Mouse (Mus musculus): Measurements from ENCODE around the gene Gm47841. TPM values are rescaled to one million over a fixed set of nuclear protein-coding genes. Genes with fewer than 3 reads are reported as not detected.

Gene Gm47841
- total RNA-seq, 2 experiments from 2014 or later, result not detected

GRCm38 (mm10) chr15:101046527-101047193 is 537 bp downstream of the Gm47841 start:
- no peak for ATAC-seq (replicated peaks; ENCODE audit: low FRiP score, poor library complexity, severe bottlenecking)

GRCm38 (mm10) chr15:101046039-101046526 is 1.1 kb downstream of the Gm47841 start:
- no peak for ATAC-seq (replicated peaks; ENCODE audit: low FRiP score, poor library complexity, severe bottlenecking)

- ATAC-seq (replicated peaks; ENCODE audit: low FRiP score, poor library complexity, severe bottlenecking), result no peak
These were observed 2.7 kb downstream of the Gm47841 start for GRCm38 (mm10) chr15:101044531-101044930.

DNA sequence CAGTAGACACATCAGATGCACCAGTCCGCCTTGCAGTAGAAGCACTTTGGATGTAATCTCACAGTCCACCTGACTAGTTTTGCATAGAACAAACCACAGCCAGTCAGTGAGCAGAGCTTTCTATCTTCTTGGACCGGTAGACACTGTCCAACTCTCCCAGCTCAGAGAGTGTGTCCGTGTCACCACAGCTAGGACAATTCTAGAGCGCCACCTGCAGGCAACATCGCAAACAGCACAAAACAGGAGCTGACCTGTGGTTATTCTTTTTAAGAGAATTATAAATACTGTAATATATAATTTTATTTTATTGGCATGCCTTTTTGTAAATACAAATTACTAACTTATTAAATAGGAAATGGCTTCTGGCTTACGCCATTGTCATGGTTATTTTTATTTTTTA is 4.6 kb downstream of the Gm47841 start:
- ATAC-seq (replicated peaks; ENCODE audit: low FRiP score, poor library complexity, severe bottlenecking), result no peak

- ATAC-seq (replicated peaks; ENCODE audit: low FRiP score, poor library complexity, severe bottlenecking), result no peak
These were observed 5.2 kb downstream of the Gm47841 start for GRCm38 (mm10) chr15:101041966-101042365.

GRCm38 (mm10) chr15:101039651-101040050 is 7.5 kb downstream of the Gm47841 start:
- ATAC-seq (replicated peaks; ENCODE audit: low FRiP score, poor library complexity, severe bottlenecking), result no peak

DNA sequence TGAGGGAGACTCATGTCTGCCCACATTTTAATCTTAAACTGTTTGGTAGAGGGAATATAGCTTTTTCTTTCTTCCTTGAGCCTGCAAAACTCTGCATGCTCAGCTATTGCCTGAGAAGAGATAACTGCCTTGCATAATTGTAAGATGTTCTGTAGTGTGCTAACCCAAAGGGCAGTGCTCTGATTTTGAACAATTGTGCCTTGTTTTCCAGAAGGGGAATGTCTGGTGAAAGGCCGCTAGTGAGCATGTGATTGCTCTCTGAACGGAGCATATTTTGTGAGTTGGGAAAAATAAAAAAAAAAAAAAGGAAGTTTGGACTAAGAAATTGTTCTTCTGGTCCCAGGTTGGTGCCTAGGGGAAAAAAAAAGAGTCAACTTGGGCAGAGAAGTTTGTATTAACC is 18.2 kb downstream of the Gm47841 start:
- no peak for ATAC-seq (replicated peaks; ENCODE audit: low FRiP score, poor library complexity, severe bottlenecking)

GRCm38 (mm10) chr15:101011352-101011751 is 35.8 kb downstream of the Gm47841 start:
- no peak for ATAC-seq (replicated peaks; ENCODE audit: low FRiP score, poor library complexity, severe bottlenecking)

GRCm38 (mm10) chr15:101008386-101009010 is 38.7 kb downstream of the Gm47841 start:
- ATAC-seq (replicated peaks; ENCODE audit: low FRiP score, poor library complexity, severe bottlenecking), result no peak

GRCm38 (mm10) chr15:101007236-101007635 is 40.0 kb downstream of the Gm47841 start:
- ATAC-seq (replicated peaks; ENCODE audit: low FRiP score, poor library complexity, severe bottlenecking), result no peak

- ATAC-seq (replicated peaks; ENCODE audit: low FRiP score, poor library complexity, severe bottlenecking), result 0 out of 2 replicates have a peak, but pooled peaks have one; percentile 49
These were observed 40.8 kb downstream of the Gm47841 start for GRCm38 (mm10) chr15:101006251-101007040.

- ATAC-seq (replicated peaks; ENCODE audit: low FRiP score, poor library complexity, severe bottlenecking), result no peak
These were observed 41.5 kb downstream of the Gm47841 start for GRCm38 (mm10) chr15:101005717-101006116.

GRCm38 (mm10) chr15:101004538-101004937 is 42.7 kb downstream of the Gm47841 start:
- ATAC-seq (replicated peaks; ENCODE audit: low FRiP score, poor library complexity, severe bottlenecking), result no peak

DNA sequence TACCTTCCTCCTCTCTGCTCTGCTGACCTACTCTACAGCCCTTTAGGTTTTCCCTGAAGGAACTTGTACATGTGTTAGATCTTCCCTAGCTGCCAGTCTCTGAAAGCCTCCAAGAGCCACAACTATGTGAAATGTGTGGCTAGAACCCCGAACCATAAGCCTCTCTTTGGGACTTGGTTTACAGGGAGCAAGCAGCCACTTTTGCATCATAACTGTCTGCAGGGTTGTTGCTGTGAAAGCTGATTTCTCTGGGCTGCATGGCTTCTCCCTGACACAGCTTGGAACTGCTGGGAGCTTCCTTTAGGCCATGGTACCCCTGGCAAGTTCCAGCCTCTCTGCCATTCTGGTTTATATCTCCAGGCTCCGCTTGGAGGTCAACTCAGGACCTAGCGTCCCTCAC is 44.7 kb downstream of the Gm47841 start:
- no peak for ATAC-seq (replicated peaks; ENCODE audit: low FRiP score, poor library complexity, severe bottlenecking)

DNA sequence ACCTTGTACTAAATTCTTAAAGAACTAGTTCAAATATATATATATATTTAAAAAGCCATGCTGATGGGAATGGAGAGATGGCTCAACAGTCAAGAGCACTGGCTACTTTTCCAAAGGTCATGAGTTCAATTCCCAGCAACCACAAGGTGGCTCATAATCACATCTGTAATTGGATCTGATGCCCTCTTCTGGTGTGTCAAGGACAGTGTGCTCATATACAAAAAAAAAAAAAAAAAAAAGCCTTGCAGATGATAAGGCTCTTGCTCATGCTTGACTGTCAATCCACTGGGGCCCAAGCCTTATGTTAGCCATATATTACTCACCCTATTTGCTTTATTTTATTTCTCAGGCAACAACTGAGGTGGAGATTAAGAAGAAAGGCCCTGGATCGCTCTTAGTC is 45.5 kb downstream of the Gm47841 start:
- no peak for ATAC-seq (replicated peaks; ENCODE audit: low FRiP score, poor library complexity, severe bottlenecking)

DNA sequence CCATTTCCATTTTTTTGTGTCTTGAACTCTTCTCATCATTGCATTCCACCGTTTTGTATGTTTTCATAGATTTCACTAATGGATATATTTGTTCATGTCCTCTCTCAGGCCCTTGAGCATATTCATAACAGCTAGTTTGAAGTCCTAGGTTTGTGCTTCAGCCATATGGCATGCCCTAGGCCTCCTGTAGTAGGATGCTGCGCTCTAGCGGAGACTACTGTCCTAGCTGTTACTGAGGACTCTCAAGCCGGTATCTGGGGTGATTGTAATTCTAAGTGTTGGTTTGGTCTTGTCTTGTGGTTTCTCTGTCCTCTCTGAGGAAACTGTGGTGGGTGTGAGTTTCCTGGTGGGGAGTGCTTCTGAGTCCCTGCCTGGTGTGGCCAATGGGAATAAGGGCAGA is 50.1 kb downstream of the Gm47841 start:
- ATAC-seq (replicated peaks; ENCODE audit: low FRiP score, poor library complexity, severe bottlenecking), result no peak

Other genes starting within 250 kb of the Gm47841 start
- gene Scn8a, start 177.5 kb downstream of the Gm47841 start, total RNA-seq (2015; ENCODE audit: low replicate concordance), result not detected in 2 replicates
- gene Scn8a, start 177.5 kb downstream of the Gm47841 start, total RNA-seq (2017; ENCODE audit: low replicate concordance), result not detected in 2 replicates
- not detected in 2 replicates for gene Fignl2, start 31.2 kb upstream of the Gm47841 start, total RNA-seq (2015; ENCODE audit: low replicate concordance)
- gene Fignl2, start 31.2 kb upstream of the Gm47841 start, total RNA-seq (2017; ENCODE audit: low replicate concordance), result not detected in 2 replicates
- gene Ankrd33, start 68.4 kb upstream of the Gm47841 start, total RNA-seq (2015; ENCODE audit: low replicate concordance), result not detected in 2 replicates
- not detected in 2 replicates for gene Ankrd33, start 68.4 kb upstream of the Gm47841 start, total RNA-seq (2017; ENCODE audit: low replicate concordance)
- 1.1 and 23.1 TPM in 2 replicates for gene Acvrl1, start 81.1 kb upstream of the Gm47841 start, total RNA-seq (2015; ENCODE audit: low replicate concordance)
- 0.08 and 1.3 TPM in 2 replicates for gene Acvrl1, start 81.1 kb upstream of the Gm47841 start, total RNA-seq (2017; ENCODE audit: low replicate concordance)
- 0.84 and 1.8 TPM in 2 replicates for gene Acvr1b, start 126.7 kb upstream of the Gm47841 start, total RNA-seq (2015; ENCODE audit: low replicate concordance)
- 1.2 and 1.4 TPM in 2 replicates for gene Acvr1b, start 126.7 kb upstream of the Gm47841 start, total RNA-seq (2017; ENCODE audit: low replicate concordance)
- not detected in 2 replicates for gene Grasp, start 176.8 kb upstream of the Gm47841 start, total RNA-seq (2015; ENCODE audit: low replicate concordance)
- gene Grasp, start 176.8 kb upstream of the Gm47841 start, total RNA-seq (2017; ENCODE audit: low replicate concordance), result not detected in 2 replicates
- gene Nr4a1, start 206.9 kb upstream of the Gm47841 start, total RNA-seq (2015; ENCODE audit: low replicate concordance), result 2.9 and 5.0 TPM in 2 replicates
- gene Nr4a1, start 206.9 kb upstream of the Gm47841 start, total RNA-seq (2017; ENCODE audit: low replicate concordance), result 1.0 and 9.4 TPM in 2 replicates
- 1.4 TPM in 1 of 2 replicates, not detected in the other for gene Atg101, start 236.9 kb upstream of the Gm47841 start, total RNA-seq (2015; ENCODE audit: low replicate concordance)
- gene Atg101, start 236.9 kb upstream of the Gm47841 start, total RNA-seq (2017; ENCODE audit: low replicate concordance), result 5.8 and 11.4 TPM in 2 replicates
- gene 6030408B16Rik, start 245.8 kb upstream of the Gm47841 start, total RNA-seq (2015; ENCODE audit: low replicate concordance), result not detected in 2 replicates
- gene 6030408B16Rik, start 245.8 kb upstream of the Gm47841 start, total RNA-seq (2017; ENCODE audit: low replicate concordance), result not detected in 2 replicates

Measured in erythroid progenitor cell, adult 5-6 weeks (primary cell).